Mouse (Mus musculus): Measurements from ENCODE around the gene Lrrc4b. TPM values are rescaled to one million over a fixed set of nuclear protein-coding genes. Genes with fewer than 3 reads are reported as not detected.

Gene Lrrc4b
- not detected in 2 replicates for polyA plus RNA-seq (2012; ENCODE audit: insufficient read depth, insufficient read length, low replicate concordance, missing spikeins)

DNA sequence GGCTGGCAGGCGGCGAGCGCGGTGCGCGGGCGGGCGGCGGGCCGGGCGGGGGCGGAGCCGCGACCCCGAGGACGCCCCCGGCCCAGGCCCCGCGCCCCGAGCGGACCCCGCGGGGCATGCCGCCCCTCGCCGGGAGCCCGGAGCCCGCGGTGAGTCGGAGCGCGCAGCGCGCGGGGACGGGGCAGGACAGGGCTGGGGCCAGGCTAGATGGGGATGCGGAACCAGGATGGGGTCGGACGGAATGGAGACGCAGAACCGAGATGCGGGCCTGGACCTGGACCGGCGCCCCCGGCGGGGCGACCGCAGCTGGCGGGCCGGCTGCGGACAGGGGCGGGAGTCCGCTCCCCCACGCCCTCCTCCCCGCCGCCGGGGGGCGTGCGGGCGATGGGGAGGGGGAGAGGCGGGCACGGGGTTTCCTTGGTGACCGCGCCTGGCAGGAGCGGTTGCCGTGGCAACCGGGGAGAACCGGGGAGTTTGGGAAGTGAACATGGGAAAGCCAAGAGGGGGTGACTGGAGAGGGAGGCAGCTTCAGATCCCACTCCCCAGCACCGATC is at the start of gene Lrrc4b:
TSS of gene Lrrc4b (plus strand) at position 51 of the 554 bp plus-strand sequence.
- Histone ChIP-seq H3K4me1 (ENCODE audit: control insufficient read depth, insufficient read depth, low read length) (peaks cover 45% of the 10 kb centered on the region), H3K27ac (ENCODE audit: insufficient read depth, low read depth, low read length) (peak within 1 kb of the TSS; percentile 93), H3K4me3 (ENCODE audit: insufficient read depth, low read depth, low read length) (peak within 1 kb of the TSS; percentile 76)
- WGBS = 3% methylated on average over 59 of the region's 69 CpGs
- TF ChIP-seq CTCF (IDR thresholded peaks at IDR 0.05; ENCODE audit: insufficient read depth, low read depth, low read length) (no peak), POLR2A (IDR thresholded peaks at IDR 0.05; ENCODE audit: insufficient read depth, low read depth, low read length) (peak; percentile 41; the same call in 1 of the 2 replicates)

DNA sequence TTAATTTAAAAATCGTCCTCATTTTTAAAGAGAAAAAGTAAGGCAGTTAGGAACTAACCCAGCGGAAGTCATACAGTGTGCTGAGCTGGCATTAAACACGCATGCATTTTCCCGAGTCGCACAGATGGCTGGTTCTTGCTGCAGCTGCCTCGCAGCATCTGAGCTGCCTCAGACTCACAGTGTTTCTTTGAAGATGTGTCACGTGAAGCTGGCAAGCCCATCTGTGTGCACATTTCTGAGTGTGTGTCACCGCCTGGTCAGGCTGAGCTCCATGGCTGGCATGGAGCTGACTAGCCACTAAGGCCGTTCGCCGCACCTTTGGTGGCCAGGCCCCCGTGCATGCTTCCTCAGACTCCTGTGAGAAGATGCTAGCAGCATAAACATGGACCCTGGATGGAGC is 46.3 kb upstream of the Lrrc4b start:
- WGBS = 35% methylated on average over 12 of the region's 12 CpGs
- no peak for TF ChIP-seq CTCF (IDR thresholded peaks at IDR 0.05; ENCODE audit: insufficient read depth, low read depth, low read length)
- TF ChIP-seq POLR2A (IDR thresholded peaks at IDR 0.05; ENCODE audit: insufficient read depth, low read depth, low read length) = no peak
- peak overlapping the region; percentile 60 for H3K27ac ChIP-seq (ENCODE audit: insufficient read depth, low read depth, low read length)

DNA sequence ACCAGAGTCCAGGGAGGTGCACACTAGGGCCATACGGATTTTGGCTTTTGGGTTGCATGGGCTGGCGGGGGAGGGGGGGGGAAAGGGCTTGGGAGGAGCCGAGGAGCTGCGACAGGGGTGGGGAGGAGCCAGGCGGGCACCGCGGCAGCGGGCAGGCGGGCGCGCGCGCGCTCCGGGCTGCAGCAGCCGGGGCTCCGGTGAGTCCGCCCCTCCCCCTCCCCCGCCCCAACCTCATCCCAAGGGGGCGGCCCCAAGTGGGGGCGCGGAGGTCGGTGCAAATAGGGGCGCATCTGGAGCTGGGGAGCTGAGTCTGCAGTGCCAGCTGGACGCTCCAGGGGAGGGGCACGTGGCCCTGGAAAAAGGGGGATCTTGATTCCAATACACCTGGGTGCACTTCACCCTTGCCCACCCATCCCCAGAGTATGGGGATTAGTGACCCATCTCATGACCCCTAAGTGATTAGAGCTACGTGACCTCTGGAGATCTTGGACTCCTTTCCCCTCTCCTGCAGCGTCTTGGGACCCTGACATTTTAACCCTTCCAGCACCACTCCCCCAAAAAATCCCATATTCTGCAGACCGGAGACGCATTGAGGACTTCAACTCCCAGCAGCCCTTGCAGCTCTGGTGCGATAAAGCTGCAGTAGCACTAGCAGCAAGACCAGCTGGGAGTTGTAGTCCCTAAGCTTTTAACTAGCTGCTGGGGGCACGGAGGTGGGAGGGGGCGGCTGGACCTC is 44.7 kb upstream of the Lrrc4b start, which contains the start of gene Syt3:
TSS of gene Syt3 (plus strand) at position 123 of the 736 bp plus-strand sequence.
- TF ChIP-seq POLR2A (IDR thresholded peaks at IDR 0.05; ENCODE audit: insufficient read depth, low read depth, low read length) (peak; percentile 26; the same call in 1 of the 2 replicates), CTCF (IDR thresholded peaks at IDR 0.05; ENCODE audit: insufficient read depth, low read depth, low read length) (no peak)
- peak within 1 kb of the TSS; percentile 73 for H3K4me3 ChIP-seq (ENCODE audit: insufficient read depth, low read depth, low read length)
- H3K27ac ChIP-seq (ENCODE audit: insufficient read depth, low read depth, low read length) = peak within 1 kb of the TSS; percentile 84
- H3K4me1 ChIP-seq (ENCODE audit: control insufficient read depth, insufficient read depth, low read length) = peaks cover 13% of the 10 kb centered on the region
- under 1% methylated on average over 31 of the region's 33 CpGs for WGBS

More for the DNA sequence above, 46.3 kb upstream of the Lrrc4b start:
- peaks cover 13% of the 10 kb centered on the region for H3K4me1 ChIP-seq (ENCODE audit: control insufficient read depth, insufficient read depth, low read length)
- no peak overlapping the region for H3K4me3 ChIP-seq (ENCODE audit: insufficient read depth, low read depth, low read length)

DNA sequence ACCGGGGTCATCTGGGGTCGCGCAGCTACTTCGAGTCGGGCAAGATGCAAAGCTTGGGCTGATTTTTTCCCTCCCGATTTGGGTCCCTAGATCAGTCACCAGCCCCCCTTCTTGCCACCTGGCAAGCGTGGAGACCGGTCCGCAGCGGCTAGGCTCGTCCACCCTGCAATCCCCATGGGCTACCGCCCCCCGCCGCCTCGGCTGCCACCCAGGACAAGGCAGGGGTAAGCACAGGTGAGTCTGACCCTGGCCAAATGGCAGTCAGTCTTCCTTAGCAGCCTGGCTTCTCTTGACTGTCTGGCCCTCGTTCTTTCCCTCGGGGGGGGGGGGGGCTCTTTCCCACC is 44.1 kb upstream of the Lrrc4b start:
- WGBS = 1% methylated on average over 17 of the region's 17 CpGs
- Histone ChIP-seq H3K4me3 (ENCODE audit: insufficient read depth, low read depth, low read length) (peak overlapping the region; percentile 73), H3K27ac (ENCODE audit: insufficient read depth, low read depth, low read length) (no peak overlapping the region), H3K4me1 (ENCODE audit: control insufficient read depth, insufficient read depth, low read length) (peaks cover 13% of the 10 kb centered on the region)
- TF ChIP-seq CTCF (IDR thresholded peaks at IDR 0.05; ENCODE audit: insufficient read depth, low read depth, low read length) (no peak), POLR2A (IDR thresholded peaks at IDR 0.05; ENCODE audit: insufficient read depth, low read depth, low read length) (no peak)

DNA sequence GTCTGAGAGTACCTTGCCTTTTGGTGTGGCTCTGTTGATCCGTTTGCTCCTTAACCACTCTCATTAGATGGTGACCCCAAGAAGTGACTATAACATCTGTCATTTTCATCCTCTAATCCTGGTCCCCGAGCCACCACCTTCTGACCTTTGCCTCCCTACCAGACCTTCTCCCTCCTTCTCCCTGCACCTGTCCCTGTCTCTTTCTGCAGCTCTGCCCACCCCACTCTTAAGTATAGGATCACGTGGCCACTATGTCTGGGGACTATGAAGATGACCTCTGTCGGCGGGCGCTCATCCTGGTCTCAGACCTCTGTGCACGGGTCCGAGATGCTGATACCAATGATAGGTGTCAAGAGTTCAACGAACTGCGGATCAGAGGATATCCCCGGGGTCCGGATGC is 43.1 kb upstream of the Lrrc4b start, which contains the start of gene 1700008O03Rik:
TSS of gene 1700008O03Rik (minus strand) at position 101 of the 400 bp plus-strand sequence.
- no peak within 1 kb of the TSS for H3K27ac ChIP-seq (ENCODE audit: insufficient read depth, low read depth, low read length)
- peak within 1 kb of the TSS; percentile 73 for H3K4me3 ChIP-seq (ENCODE audit: insufficient read depth, low read depth, low read length)
- TF ChIP-seq CTCF (IDR thresholded peaks at IDR 0.05; ENCODE audit: insufficient read depth, low read depth, low read length) = no peak
- no peak for TF ChIP-seq POLR2A (IDR thresholded peaks at IDR 0.05; ENCODE audit: insufficient read depth, low read depth, low read length)
- peaks cover 13% of the 10 kb centered on the region for H3K4me1 ChIP-seq (ENCODE audit: control insufficient read depth, insufficient read depth, low read length)
- 82% methylated on average over 12 of the region's 12 CpGs for WGBS

DNA sequence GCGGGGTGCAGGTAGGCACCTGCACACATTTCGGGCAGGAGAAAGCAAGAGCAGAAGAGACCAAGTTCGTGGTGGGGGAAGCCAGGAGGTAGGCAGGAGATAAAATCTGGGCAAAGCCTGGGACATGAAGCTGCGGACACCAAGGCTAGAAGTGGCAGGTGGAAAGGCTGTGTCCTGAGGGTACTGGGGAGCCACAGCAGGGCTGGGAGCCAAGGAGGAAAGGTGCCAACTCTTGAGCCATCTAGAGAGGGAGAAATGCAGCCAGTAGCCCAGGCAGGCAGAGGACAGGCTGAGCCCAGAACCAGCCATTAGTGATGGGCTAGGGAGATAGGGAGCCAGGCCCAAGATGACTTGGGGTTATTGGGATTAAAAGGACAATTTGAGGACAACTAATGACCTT is 37.0 kb upstream of the Lrrc4b start:
- H3K4me3 ChIP-seq (ENCODE audit: insufficient read depth, low read depth, low read length) = no peak overlapping the region
- peaks cover 5% of the 10 kb centered on the region; the same call in 1 of the 2 replicates for H3K4me1 ChIP-seq (ENCODE audit: control insufficient read depth, insufficient read depth, low read length)
- WGBS = 85% methylated on average over 4 of the region's 4 CpGs
- H3K27ac ChIP-seq (ENCODE audit: insufficient read depth, low read depth, low read length) = no peak overlapping the region
- no peak for TF ChIP-seq POLR2A (IDR thresholded peaks at IDR 0.05; ENCODE audit: insufficient read depth, low read depth, low read length)
- no peak for TF ChIP-seq CTCF (IDR thresholded peaks at IDR 0.05; ENCODE audit: insufficient read depth, low read depth, low read length)

DNA sequence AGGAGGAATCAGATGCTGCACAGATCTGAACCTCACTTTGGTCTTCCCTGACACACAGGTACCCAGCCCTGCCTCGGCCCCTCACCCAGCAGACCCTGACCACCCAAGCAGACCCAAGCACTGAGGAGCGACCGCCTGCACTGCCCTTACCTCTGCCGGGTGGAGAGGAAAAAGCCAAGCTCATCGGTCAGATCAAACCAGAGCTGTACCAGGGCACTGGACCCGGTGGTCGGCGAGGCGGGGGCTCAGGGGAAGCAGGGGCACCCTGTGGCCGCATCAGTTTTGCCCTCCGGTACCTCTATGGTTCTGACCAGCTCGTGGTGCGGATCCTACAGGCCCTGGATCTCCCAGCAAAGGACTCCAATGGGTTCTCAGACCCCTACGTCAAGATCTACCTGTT is 36.5 kb upstream of the Lrrc4b start:
- Histone ChIP-seq H3K4me1 (ENCODE audit: control insufficient read depth, insufficient read depth, low read length) (peaks cover 5% of the 10 kb centered on the region; the same call in 1 of the 2 replicates), H3K4me3 (ENCODE audit: insufficient read depth, low read depth, low read length) (no peak overlapping the region), H3K27ac (ENCODE audit: insufficient read depth, low read depth, low read length) (no peak overlapping the region)
- 92% methylated on average over 14 of the region's 14 CpGs for WGBS
- TF ChIP-seq POLR2A (IDR thresholded peaks at IDR 0.05; ENCODE audit: insufficient read depth, low read depth, low read length) (no peak), CTCF (IDR thresholded peaks at IDR 0.05; ENCODE audit: insufficient read depth, low read depth, low read length) (no peak)

DNA sequence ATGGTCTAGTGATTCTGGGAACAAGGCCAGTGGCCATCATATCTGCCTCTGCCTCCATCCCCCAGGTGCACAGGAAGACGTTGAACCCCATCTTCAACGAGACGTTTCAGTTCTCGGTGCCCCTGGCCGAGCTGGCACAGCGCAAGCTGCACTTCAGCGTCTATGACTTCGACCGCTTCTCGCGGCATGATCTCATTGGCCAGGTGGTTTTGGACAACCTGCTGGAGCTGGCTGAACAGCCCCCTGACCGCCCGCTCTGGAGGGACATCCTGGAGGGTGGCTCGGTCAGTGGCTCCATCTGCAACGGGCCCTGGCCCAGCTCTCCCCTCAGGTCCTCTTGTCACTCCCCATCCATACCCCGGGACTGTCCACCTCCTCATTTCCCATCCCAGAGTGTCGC is 35.5 kb upstream of the Lrrc4b start:
- no peak overlapping the region for H3K4me3 ChIP-seq (ENCODE audit: insufficient read depth, low read depth, low read length)
- 89% methylated on average over 17 of the region's 17 CpGs for WGBS

DNA sequence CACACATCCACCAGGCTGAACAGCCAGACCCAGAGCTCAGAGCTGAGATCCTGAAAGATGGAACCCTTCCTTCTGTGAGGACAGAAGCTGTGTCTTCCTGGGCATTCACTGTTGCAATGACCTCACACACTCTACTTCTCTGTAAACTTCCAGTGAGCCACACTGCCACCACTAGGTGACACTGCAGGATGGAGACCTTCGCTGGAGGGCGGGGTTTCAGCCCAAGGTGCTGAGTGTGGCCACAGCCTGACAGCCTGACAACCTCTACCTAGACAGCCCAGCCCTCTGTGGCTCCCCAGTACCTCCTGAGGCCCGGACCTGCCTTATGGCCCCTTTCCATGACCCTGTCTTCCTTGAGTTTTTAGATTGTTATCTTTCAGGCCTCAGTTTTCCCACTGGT is 30.2 kb upstream of the Lrrc4b start:
- Histone ChIP-seq H3K4me1 (ENCODE audit: control insufficient read depth, insufficient read depth, low read length) (peaks cover 5% of the 10 kb centered on the region; the same call in 1 of the 2 replicates), H3K4me3 (ENCODE audit: insufficient read depth, low read depth, low read length) (no peak overlapping the region), H3K27ac (ENCODE audit: insufficient read depth, low read depth, low read length) (no peak overlapping the region)
- TF ChIP-seq CTCF (IDR thresholded peaks at IDR 0.05; ENCODE audit: insufficient read depth, low read depth, low read length) (0 out of 2 replicates have a peak, but pooled peaks have one; percentile 18), POLR2A (IDR thresholded peaks at IDR 0.05; ENCODE audit: insufficient read depth, low read depth, low read length) (no peak)
- 10% methylated on average over 3 of the region's 3 CpGs for WGBS

More for the DNA sequence above, 35.5 kb upstream of the Lrrc4b start:
- no peak overlapping the region for H3K27ac ChIP-seq (ENCODE audit: insufficient read depth, low read depth, low read length)
- no peak for TF ChIP-seq CTCF (IDR thresholded peaks at IDR 0.05; ENCODE audit: insufficient read depth, low read depth, low read length)
- H3K4me1 ChIP-seq (ENCODE audit: control insufficient read depth, insufficient read depth, low read length) = peaks cover 5% of the 10 kb centered on the region; the same call in 1 of the 2 replicates

All from olfactory bulb, adult 2 months (tissue).